In genomic region chr6:87207373-87207982, GRCm38 (mm10) we compare ENCODE assay signal across 8 mouse cellular contexts.
DNase-seq lines count a peak whose midpoint lies in the region; ATAC-seq lines count a peak whose summit lies in the region.

No protein-coding gene starts in this region.

- H3K9me3 ChIP-seq in liver, embryonic 12.5 days (replicated peaks), result no peaks in the 10 kb centered on the region
- H3K9me3 ChIP-seq in midbrain, embryonic 16.5 days (replicated peaks; ENCODE audit: control insufficient read depth, low read length, poor library complexity, severe bottlenecking), result no peaks in the 10 kb centered on the region

- no peak overlapping the region for H3K4me2 ChIP-seq in liver, embryonic 12.5 days
- H3K4me2 ChIP-seq in midbrain, embryonic 16.5 days (ENCODE audit: low read length), result no peak overlapping the region

- H3K4me3 ChIP-seq in liver, embryonic 12.5 days, result no peak overlapping the region
- no peak overlapping the region for H3K4me3 ChIP-seq in midbrain, embryonic 16.5 days (ENCODE audit: low read depth, low read length)

- no peak for ATAC-seq in liver, embryonic 12.5 days
- ATAC-seq in midbrain, embryonic 16.5 days, result no peak

- H3K4me1 ChIP-seq in liver, embryonic 12.5 days, result 0 out of 2 replicates have a peak, but pooled peaks cover 4% of the 10 kb centered on the region
- peaks cover 7% of the 10 kb centered on the region for H3K4me1 ChIP-seq in midbrain, embryonic 16.5 days (ENCODE audit: control insufficient read depth, insufficient read depth, low read length)

- no peaks in the 10 kb centered on the region for H3K36me3 ChIP-seq in liver, embryonic 12.5 days
- H3K36me3 ChIP-seq in midbrain, embryonic 16.5 days (ENCODE audit: control insufficient read depth, insufficient read depth, low read length), result no peaks in the 10 kb centered on the region

- no peak overlapping the region for H3K9ac ChIP-seq in liver, embryonic 12.5 days
- H3K9ac ChIP-seq in midbrain, embryonic 16.5 days (ENCODE audit: low read depth, low read length), result no peak overlapping the region

- DNase-seq in liver, result peak; percentile 51
- DNase-seq in adrenal gland, postnatal 14 days, result peak; percentile 79
- peak; percentile 32 to 80 for DNase-seq in gastrocnemius, postnatal 4 days (ENCODE audit: low spot score in 2 of 2)
- peak; percentile 86 to 90 for DNase-seq in kidney, postnatal 25 days
- peak; percentile 21 for DNase-seq in retina, embryonic 14.5 days (ENCODE audit: low spot score)
- no peak for DNase-seq in frontal cortex, postnatal 14 days (ENCODE audit: low spot score in 2 of 2)

- peaks cover 29% of the 10 kb centered on the region for H3K27me3 ChIP-seq in liver, embryonic 12.5 days (replicated peaks)
- H3K27me3 ChIP-seq in midbrain, embryonic 16.5 days (ENCODE audit: control insufficient read depth, insufficient read depth, low read depth, low read length), result no peaks in the 10 kb centered on the region

- no peak overlapping the region for H3K27ac ChIP-seq in liver, embryonic 12.5 days
- no peak overlapping the region for H3K27ac ChIP-seq in midbrain, embryonic 16.5 days (ENCODE audit: low read length)

- 60% methylated on average over 13 of the region's 13 CpGs for WGBS in liver, embryonic 12.5 days (ENCODE audit: insufficient replicate concordance)
- 71% methylated on average over 13 of the region's 13 CpGs for WGBS in midbrain, embryonic 16.5 days

Comparison
In these comparisons a context has a peak if more than half of its experiments do, and no peak if none do; other contexts are left out.
1. DNase-seq: peak in liver (single experiment), adrenal gland, postnatal 14 days (single experiment), gastrocnemius, postnatal 4 days (2 of 2), kidney, postnatal 25 days (2 of 2) and retina, embryonic 14.5 days (single experiment); none in frontal cortex, postnatal 14 days (0 of 2).